Mouse (Mus musculus): ENCODE results near the gene Top3b.
"Not testable (repeated sequence)": the region's sequence is repeated elsewhere in the genome, so short reads cannot be mapped to it uniquely, and the experiment has no call there.

Gene Top3b

DNA sequence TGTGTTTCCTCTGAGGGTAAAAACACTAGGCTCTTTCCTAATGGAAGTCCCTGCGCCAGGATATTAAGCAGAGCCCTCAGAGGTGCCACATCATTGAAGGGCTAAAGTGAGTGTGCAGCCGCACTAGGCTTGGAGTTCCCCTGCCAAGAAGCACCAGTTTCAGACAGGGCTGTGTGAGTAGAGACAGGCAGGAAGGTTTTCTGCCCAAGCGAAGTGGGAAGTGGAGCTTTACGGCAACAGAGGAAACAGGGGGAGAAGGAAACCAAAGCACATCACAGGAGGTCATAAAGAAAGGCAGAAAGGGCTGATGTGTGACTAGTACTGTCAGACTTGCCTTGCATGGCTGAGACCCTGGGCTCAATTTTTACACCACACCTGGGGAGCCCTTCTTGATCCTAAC is 31.8 kb downstream of the Top3b start:
- no peak for DNase-seq

DNA sequence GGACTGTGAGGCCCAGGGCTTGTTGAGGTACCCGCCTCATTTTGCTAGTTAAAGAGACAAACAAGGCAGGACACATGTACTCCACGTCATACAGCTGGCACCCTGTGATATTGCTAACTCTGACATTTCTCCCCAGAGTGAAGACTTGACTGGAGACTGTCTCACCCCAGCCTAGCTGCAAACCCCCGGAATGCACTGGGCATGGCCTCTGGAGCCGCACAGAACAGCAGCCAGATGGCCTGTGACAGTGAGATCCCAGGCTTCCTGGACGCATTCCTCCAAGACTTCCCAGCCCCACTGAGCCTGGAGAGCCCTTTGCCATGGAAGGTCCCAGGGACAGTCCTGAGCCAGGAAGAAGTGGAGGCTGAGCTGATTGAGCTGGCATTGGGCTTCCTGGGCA is 32.7 kb downstream of the Top3b start:
- no peak for DNase-seq

DNA sequence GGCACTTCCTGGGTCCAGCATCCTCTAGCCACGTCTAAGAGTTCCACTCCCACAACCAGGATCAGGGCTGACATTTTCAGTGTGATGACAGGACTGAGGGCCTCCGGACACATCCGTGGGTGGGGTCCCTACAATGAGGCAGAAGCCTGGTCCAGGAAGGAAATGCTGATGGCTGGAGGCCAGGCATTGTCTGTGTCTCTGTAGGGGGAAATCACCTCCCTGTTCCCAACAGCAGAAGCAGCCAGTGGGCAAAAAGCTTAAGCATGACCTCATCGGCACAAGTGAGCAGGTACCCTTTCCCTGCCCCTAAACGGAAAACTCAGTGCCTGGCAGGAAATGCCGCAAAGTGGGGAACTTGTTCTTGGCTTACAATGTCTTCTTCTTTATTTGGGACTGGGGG is 37.3 kb downstream of the Top3b start:
- no peak for DNase-seq

DNA sequence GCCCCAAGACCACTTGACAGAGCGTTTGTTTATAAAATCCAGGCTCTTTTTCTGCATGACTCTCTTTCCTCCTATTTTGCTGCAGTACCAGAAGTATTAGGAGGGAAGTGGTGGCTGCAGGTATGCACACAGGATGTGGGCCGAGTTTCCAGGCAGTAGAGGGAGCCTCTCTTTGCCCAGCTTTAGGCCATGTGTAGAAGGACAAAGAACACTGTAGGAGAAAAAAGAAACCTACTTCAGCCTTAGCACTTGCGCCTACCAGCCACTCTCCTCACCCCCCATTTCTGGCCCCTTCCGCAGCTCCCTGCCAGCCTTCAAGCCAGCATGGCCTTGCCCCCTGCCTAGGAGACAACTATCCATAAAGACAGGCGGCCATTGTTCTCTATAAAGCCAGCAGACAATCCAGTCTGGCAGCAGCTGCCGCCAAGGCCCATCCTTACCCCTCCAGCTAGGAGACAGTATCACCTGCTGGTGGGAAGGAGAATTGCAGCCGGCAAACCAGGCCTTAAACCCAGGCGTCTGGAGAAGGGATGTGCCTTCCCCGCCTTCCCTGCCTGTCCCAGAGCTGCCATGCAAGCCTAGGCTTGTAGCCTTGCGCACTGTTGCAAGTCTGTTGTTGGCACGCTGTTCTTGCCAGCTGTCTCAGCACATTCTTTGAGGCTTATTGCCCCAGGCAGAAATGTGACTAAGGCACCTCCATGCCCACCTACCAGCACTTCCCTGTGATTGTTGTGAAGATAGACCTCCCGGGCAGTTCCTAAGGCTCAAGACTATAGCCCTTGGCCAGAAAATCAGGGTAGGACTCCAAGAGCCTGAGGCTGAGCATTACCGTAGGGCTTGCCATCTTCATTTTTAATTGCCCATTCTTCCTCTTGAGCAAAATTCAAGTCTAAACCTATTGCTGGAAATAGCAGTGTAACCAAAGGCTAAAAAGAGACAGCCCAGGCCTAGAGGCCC is 41.4 kb downstream of the Top3b start:
- peak; percentile 48 for DNase-seq

DNA sequence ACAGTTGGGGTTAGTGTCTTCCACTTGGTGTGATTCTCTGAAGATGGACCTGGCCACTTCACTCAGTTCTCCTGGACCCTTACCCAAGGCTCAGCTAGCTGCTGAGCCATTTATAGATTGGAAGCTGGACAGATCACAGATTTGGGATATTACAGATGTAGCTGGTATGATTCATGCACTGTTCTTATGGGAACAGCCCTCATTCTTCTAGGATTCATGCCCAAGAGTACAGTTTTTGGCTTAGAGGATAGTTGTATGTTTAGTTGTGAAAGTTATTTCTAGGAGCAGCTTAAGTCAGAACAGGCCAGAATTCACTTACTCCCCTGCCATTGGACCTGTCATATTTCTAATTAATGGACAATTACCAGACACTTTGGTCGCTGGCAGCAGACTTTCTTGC is 42.9 kb downstream of the Top3b start:
- no peak for DNase-seq

DNA sequence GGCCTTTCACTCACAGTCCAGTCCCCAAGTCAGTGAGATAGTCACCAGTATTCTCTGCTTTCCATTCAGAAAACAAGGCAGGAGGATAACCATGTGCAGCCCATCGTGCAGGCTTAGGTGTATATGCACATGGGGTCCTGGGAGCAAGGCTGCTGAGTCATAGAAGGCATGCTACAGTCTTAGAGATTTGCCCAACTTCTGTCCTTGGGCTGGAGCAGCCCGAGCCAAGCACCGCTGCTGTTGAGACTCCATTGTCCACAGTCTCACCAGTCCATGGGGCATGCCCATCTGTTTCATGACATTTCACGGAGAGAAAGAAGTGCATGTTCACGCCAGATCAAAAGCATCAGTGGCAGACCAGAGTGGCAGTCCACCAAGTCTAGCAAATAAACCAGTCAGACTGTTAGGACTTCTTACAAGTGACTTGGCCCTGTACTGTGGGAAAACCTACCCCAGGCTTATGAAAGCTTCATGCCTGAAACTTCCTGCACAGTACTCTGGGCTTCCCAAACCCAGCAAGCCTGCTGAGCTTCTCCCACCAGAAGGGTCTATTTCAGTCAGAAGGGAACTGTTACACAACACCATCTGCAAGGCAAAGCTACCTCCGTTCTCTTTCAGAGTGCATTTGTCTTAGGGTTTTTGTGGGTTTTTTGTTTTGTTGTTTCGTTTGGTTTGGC is 48.0 kb downstream of the Top3b start:
- DNase-seq, result no peak

DNA sequence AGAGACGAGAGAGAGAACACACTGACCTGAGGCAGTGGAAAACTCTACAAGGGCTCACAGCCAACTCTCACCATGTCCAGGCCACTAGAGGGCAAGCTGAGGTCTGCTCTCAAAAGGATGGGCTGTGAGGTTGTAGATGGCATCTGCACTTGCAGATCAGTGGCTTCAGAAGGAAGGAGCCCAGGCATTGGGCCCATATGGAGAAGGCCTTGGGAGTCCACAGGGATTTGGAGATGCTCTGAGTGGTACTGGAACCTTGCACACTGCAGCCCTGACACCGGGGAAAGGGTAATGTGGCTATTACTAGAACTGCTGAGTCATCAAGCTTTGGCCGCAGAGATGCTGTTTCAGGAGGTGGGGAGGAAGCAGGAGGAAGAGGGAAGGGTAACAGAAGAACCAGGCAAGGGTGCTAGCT is 50.5 kb downstream of the Top3b start:
- DNase-seq, result peak; percentile 27

DNA sequence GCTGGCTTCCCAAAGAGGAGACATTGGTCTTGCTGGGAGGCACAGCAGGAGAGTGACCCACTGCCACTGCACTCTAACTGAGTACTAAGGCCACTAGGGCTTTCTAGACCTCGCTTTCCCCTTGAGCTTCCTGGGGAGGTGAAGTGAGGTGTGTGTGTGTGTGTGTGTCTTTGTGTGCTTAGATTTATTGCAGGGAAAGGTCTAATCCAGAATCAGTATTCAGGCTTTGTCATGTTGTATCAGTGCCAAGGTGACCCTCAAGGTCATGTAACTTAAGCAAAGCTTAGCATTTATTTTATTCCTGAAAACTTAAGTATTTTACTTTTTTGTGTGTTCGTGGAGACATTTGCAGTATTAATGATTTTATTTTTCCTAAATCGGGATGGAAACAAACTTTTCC is 53.9 kb downstream of the Top3b start:
- no peak for DNase-seq

DNA sequence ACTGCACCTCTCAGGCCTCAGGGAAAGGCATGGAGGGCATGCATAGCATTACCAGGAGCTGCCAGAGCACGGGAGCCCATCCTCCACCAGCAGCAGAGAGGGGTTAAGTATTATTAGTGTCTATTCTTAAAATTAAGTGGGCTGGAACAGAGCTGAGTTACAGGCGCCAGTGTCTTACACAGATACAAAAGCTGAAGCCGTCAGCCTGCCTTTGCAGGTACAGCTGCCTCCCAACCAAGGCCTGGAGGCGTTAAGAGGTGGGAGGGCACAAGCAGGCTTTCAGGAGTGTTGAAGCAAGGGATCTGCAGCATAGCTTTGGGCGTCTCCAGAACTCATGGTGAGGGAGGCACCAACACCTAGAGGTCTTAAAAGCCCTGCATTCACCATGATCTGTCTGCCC is 56.0 kb downstream of the Top3b start:
- no peak for DNase-seq

DNA sequence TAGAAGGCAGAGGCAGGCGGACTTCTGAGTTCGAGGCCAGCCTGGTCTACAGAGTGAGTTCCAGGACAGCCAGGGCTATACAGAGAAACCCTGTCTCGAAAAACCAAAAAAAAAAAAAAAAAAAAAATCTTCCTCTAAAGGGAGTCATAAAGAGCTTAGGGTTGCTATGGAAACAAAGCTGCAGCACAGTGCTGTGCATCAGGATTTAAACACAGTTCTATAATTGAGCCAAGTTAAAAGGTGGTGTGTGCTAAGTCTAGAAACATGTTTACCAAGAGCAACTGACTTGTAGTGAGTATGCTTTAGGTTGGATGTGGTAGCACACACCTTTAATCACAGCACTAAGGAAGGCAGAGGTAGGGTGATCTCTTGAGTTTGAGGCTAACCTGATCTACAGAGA is 58.4 kb downstream of the Top3b start:
- DNase-seq, result not testable (repeated sequence)

DNA sequence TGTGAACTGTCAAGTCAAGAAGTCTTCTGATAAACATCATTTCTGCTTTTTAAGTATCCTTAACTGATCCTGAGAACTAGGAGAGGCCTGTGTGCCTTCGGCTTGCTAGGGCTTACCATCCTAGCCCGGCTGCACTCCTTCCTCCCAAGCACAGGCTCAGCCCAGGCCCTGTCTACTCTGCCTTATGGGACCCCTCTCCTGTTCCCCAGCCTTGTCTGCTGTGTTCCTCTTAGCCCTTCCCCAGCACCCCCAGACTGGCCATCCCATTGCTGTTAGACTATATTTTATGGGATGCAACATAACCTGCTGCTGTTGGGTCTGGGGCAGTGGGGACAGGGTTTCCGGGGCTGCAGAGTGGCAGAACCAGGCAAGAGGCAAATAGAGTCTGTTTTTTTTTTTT is 59.8 kb downstream of the Top3b start:
- no peak for DNase-seq

DNA sequence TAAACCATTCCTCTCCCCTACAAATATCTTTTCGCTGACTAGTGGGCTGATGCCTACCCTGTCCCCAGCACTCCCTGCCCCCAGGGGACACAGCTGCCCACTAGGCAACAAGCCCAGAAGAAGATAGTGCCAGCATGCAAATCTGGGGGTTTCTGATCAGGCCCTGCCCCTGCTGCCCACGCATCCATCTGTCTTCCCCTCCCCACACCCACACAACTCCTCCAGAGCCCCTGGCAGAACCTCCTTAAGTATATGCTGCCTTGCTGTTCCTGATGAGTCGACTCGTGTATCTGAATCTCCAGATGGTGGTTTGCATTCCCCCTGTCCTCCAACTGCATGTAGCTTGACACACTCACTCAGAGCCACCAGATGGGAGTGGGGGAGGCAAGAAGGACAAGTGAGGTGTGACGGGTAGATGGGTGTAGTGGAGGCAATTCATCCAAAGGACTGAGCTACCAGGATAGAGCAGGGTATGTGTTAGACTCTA is 60.3 kb downstream of the Top3b start:
- DNase-seq, result no peak

DNA sequence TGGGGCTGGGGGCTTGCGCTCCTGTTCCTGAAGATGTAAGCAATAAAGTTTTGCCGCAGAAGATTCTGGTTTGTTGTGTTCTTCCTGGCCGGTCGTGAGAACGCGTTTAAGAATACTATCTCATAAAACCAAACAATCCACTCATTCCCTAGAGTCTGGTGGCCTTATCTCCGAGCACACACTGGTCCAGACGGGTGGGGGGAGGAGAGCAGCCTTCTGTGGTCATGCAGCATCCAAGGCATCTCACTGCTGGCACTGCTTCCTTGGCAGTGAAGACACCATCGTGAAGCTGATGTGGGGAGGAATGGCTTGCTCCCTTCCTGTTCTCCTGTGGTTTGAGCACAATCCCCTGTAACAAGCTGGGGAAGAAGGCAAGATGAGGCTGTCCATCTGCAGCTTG is 69.0 kb downstream of the Top3b start:
- no peak for DNase-seq

DNA sequence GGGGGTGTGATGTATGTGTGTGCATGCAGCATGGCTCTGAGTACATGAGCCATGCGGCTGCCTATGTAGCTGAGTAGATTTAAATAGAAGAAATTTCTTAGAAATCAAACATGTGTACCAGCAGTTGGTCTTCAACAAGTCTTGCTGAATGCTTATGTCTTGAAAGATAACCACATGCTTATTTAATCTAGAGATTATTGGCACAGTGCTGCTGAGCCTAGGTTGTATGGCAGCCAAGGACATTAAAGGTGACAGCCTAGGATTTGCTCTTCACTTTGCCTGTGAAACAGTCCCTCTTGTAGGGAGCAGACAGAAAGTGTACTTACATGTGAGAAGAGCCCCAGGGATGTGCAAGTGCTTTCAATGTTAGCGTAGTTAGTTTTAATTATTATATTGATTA is 70.5 kb downstream of the Top3b start:
- no peak for DNase-seq
